Mouse (Mus musculus) stomach, embryonic 16.5 days (tissue): ENCODE measurements around the gene Ift88. TPM values are rescaled to one million over a fixed set of nuclear protein-coding genes. Genes with fewer than 3 reads are reported as not detected.

Experiments used
- ATAC-seq: fragments of 200-750 bp; cut with Nextera tagmentation; 2 replicates; pipeline ENCODE4 v1.8.0; 2017; ENCODE audit warnings: moderate number of reproducible peaks, moderate TSS enrichment; ENCODE audit not compliant: insufficient read depth, low FRiP score
- H3K27ac ChIP-seq: fragments of 300-500 bp; sonication (generic); 2 replicates; pipeline ENCODE4 v1.5.1; 2014; ENCODE audit warnings: low read length
- H3K27me3 ChIP-seq: fragments of 300-500 bp; sonication (generic); 2 replicates; pipeline ENCODE4 v1.6.1; 2014; ENCODE audit warnings: low read length, control low read depth, mixed read lengths; ENCODE audit not compliant: control insufficient read depth, insufficient read depth
- H3K36me3 ChIP-seq: fragments of 300-500 bp; sonication (generic); 2 replicates; pipeline ENCODE4 v1.6.1; 2014; ENCODE audit warnings: low read length; ENCODE audit not compliant: control insufficient read depth, insufficient read depth
- H3K4me1 ChIP-seq: fragments of 300-500 bp; sonication (generic); 2 replicates; pipeline ENCODE4 v1.6.1; 2014; ENCODE audit warnings: low read length, control low read depth, mixed read lengths; ENCODE audit not compliant: control insufficient read depth, insufficient read depth
- H3K4me2 ChIP-seq: fragments of 300-500 bp; sonication (generic); 2 replicates; pipeline ENCODE4 v1.6.1; 2014; ENCODE audit warnings: low read depth, low read length, mixed read lengths
- H3K4me3 ChIP-seq: fragments of 300-500 bp; sonication (generic); replicated peaks from 2 replicates; pipeline ENCODE4 v1.5.1; 2014; ENCODE audit warnings: mild to moderate bottlenecking, low read length
- H3K9ac ChIP-seq: fragments of 300-500 bp; sonication (generic); 2 replicates; pipeline ENCODE4 v1.6.1; 2014; ENCODE audit warnings: low read length
- H3K9me3 ChIP-seq: fragments of 300-500 bp; sonication (generic); replicated peaks from 2 replicates; pipeline ENCODE4 v1.6.1; 2016; ENCODE audit warnings: low read length, control low read depth; ENCODE audit not compliant: control insufficient read depth
- WGBS: fragments of 180-500 bp; shearing (Covaris S2); extraction: QIAGEN DNeasy Blood & Tissue Kit; methylation state at CpG from one replicate; pipeline ENCODE4 v1.1.7; 2014; 5-methylcytosine and 5-hydroxymethylcytosine counted together
- polyA plus RNA-seq: library from polyadenylated mRNA; unstranded; fragments of >200 nt; fragmentation: Nextera tagmentation; extraction: Ambion mirVana; gene quantifications from 2 replicates; pipeline ENCODE4 v1.2.1, GENCODE M21; 2015

The Ift88 gene
- polyA plus RNA-seq, 1 experiment from 2014 or later, result 12.2 TPM

GRCm38 (mm10) chr14:57484183-57484582, 60.3 kb downstream of the Ift88 start:
- Histone ChIP-seq H3K36me3 (no peaks in the 10 kb centered on the region), H3K27me3 (no peaks in the 10 kb centered on the region), H3K9ac (no peak overlapping the region), H3K4me2 (no peak overlapping the region), H3K4me3 (no peak overlapping the region), H3K9me3 (no peaks in the 10 kb centered on the region), H3K4me1 (no peaks in the 10 kb centered on the region), H3K27ac (no peak overlapping the region)
- 92% methylated on average over 6 of the region's 6 CpGs for WGBS
- ATAC-seq, result no peak

- Histone ChIP-seq H3K36me3 (no peaks in the 10 kb centered on the region), H3K4me2 (no peak overlapping the region), H3K27ac (no peak overlapping the region), H3K27me3 (no peaks in the 10 kb centered on the region), H3K9me3 (no peaks in the 10 kb centered on the region), H3K4me1 (no peaks in the 10 kb centered on the region), H3K9ac (no peak overlapping the region), H3K4me3 (no peak overlapping the region)
- WGBS, result 80% methylated on average over 3 of the region's 3 CpGs
- no peak for ATAC-seq
These were observed 65.8 kb downstream of the Ift88 start for GRCm38 (mm10) chr14:57489696-57490095.

GRCm38 (mm10) chr14:57493840-57494239, 70.0 kb downstream of the Ift88 start:
- ATAC-seq, result no peak
- Histone ChIP-seq H3K9me3 (no peaks in the 10 kb centered on the region), H3K27me3 (no peaks in the 10 kb centered on the region), H3K9ac (no peak overlapping the region), H3K4me3 (no peak overlapping the region), H3K27ac (no peak overlapping the region), H3K4me2 (no peak overlapping the region), H3K36me3 (no peaks in the 10 kb centered on the region), H3K4me1 (no peaks in the 10 kb centered on the region)
- 95% methylated on average over 2 of the region's 2 CpGs for WGBS

- Histone ChIP-seq H3K4me3 (no peak overlapping the region), H3K27me3 (no peaks in the 10 kb centered on the region), H3K36me3 (no peaks in the 10 kb centered on the region), H3K27ac (no peak overlapping the region), H3K9ac (no peak overlapping the region), H3K4me1 (no peaks in the 10 kb centered on the region), H3K9me3 (no peaks in the 10 kb centered on the region), H3K4me2 (no peak overlapping the region)
- 88% methylated on average over 6 of the region's 6 CpGs for WGBS
- ATAC-seq, result no peak
These were observed 79.9 kb downstream of the Ift88 start for GRCm38 (mm10) chr14:57503729-57504128.

- no peaks in the 10 kb centered on the region for H3K27me3 ChIP-seq
- H3K27ac ChIP-seq, result no peak overlapping the region
- no peak overlapping the region for H3K4me3 ChIP-seq
- H3K36me3 ChIP-seq, result no peaks in the 10 kb centered on the region
- no peaks in the 10 kb centered on the region for H3K9me3 ChIP-seq
- H3K9ac ChIP-seq, result no peak overlapping the region
- 41% methylated on average over 6 of the region's 6 CpGs for WGBS
- peak; percentile 58 for ATAC-seq
- no peaks in the 10 kb centered on the region for H3K4me1 ChIP-seq
- H3K4me2 ChIP-seq, result no peak overlapping the region
These were observed 85.7 kb downstream of the Ift88 start for GRCm38 (mm10) chr14:57509554-57509953.

- no peaks in the 10 kb centered on the region for H3K36me3 ChIP-seq
- H3K27ac ChIP-seq, result no peak overlapping the region
- 45% methylated on average over 6 of the region's 6 CpGs for WGBS
- no peak overlapping the region for H3K4me3 ChIP-seq
- no peaks in the 10 kb centered on the region for H3K27me3 ChIP-seq
- H3K9ac ChIP-seq, result no peak overlapping the region
- ATAC-seq, result no peak
- no peaks in the 10 kb centered on the region for H3K9me3 ChIP-seq
- no peak overlapping the region for H3K4me2 ChIP-seq
- H3K4me1 ChIP-seq, result peaks cover 7% of the 10 kb centered on the region; the same call in 1 of the 2 replicates
These were observed 91.4 kb downstream of the Ift88 start for GRCm38 (mm10) chr14:57515156-57515762.

GRCm38 (mm10) chr14:57517001-57517400, 93.1 kb downstream of the Ift88 start:
- H3K4me3 ChIP-seq, result no peak overlapping the region
- no peak overlapping the region for H3K27ac ChIP-seq
- H3K4me2 ChIP-seq, result no peak overlapping the region
- H3K9me3 ChIP-seq, result no peaks in the 10 kb centered on the region
- 90% methylated on average over 7 of the region's 7 CpGs for WGBS
- H3K27me3 ChIP-seq, result no peaks in the 10 kb centered on the region
- peaks cover 7% of the 10 kb centered on the region; the same call in 1 of the 2 replicates for H3K4me1 ChIP-seq
- no peak overlapping the region for H3K9ac ChIP-seq
- no peak for ATAC-seq
- H3K36me3 ChIP-seq, result no peaks in the 10 kb centered on the region

- Histone ChIP-seq H3K27me3 (no peaks in the 10 kb centered on the region), H3K4me2 (no peak overlapping the region), H3K4me3 (no peak overlapping the region), H3K4me1 (peaks cover 3% of the 10 kb centered on the region; the same call in 1 of the 2 replicates), H3K9ac (no peak overlapping the region), H3K36me3 (no peaks in the 10 kb centered on the region), H3K27ac (no peak overlapping the region), H3K9me3 (no peaks in the 10 kb centered on the region)
- WGBS, result 87% methylated on average over 9 of the region's 9 CpGs
- no peak for ATAC-seq
These were observed 99.9 kb downstream of the Ift88 start for GRCm38 (mm10) chr14:57523762-57524161.

- WGBS, result under 1% methylated on average over 64 of the region's 104 CpGs
- H3K36me3 ChIP-seq, result no peaks in the 10 kb centered on the region
- H3K4me2 ChIP-seq, result peak within 1 kb of the TSS; percentile 93
These were observed 101.0 kb downstream of the Ift88 start, which contains the start of gene Il17d for GRCm38 (mm10) chr14:57524671-57525387. TSS of gene Il17d (plus strand) at chr14:57524777.

More at GRCm38 (mm10) chr14:57524671-57525387, 101.0 kb downstream of the Ift88 start, which contains the start of gene Il17d:
- Histone ChIP-seq H3K9me3 (no peaks in the 10 kb centered on the region), H3K4me3 (peak within 1 kb of the TSS; percentile 76), H3K9ac (peak within 1 kb of the TSS; percentile 88), H3K27ac (peak within 1 kb of the TSS; percentile 70), H3K27me3 (no peaks in the 10 kb centered on the region), H3K4me1 (peaks cover 3% of the 10 kb centered on the region; the same call in 1 of the 2 replicates)
- peak; percentile 43 for ATAC-seq
